Mouse (Mus musculus): Measurements from ENCODE around the gene D130043K22Rik. TPM values are rescaled to one million over a fixed set of nuclear protein-coding genes. Genes with fewer than 3 reads are reported as not detected.

Gene D130043K22Rik
- polyA plus RNA-seq (2017; shearing (Covaris generic)): 0.14 TPM

DNA sequence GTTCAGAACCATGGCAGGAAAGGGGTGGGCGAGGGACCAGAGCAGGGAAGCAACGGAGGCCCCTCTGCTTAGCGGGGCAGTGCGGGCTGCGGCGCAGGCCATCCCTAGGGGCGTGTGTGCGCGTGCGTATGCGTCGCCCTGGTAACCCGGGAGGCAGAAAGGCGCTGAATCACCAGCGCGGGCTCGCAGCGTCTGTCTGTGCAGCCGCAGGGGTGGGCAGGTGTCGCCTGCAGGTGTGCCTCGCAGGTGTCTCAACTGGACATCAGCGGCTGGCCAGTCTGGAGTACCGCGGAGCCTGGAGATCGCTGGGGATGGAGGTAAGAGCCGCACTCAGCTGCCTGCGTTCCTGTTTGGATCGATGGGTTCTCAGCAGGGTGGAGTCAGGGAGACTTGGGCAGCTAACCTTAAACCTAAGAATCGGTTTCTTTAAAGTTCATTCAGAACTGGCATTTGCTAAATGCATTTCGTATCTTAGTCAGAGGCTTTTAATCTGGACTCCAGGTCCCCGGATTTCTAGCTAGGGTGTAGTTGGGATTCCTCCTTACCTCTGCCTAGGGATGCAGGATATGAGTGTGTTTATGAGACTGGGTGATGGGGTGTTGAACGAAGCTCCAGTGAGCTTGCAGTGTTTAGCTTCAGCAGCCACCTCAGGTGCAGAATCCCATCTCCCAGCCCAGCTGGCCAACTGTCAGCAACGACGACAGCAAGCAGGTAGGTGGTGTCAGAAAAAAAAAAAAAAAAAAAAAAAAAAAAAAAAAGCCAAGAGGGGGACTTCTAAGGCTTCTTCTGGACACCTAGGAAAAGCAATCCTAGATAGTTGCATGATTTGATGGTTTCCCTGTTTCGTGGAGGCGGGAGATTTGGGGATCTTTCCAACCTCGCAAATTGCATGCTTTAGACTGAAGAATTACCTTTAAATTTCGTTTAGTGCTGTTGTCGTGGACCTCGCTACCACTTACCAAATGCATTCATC, at the start of gene D130043K22Rik:
TSS of gene D130043K22Rik (plus strand) at position 153 of the 973 bp plus-strand sequence.

DNA sequence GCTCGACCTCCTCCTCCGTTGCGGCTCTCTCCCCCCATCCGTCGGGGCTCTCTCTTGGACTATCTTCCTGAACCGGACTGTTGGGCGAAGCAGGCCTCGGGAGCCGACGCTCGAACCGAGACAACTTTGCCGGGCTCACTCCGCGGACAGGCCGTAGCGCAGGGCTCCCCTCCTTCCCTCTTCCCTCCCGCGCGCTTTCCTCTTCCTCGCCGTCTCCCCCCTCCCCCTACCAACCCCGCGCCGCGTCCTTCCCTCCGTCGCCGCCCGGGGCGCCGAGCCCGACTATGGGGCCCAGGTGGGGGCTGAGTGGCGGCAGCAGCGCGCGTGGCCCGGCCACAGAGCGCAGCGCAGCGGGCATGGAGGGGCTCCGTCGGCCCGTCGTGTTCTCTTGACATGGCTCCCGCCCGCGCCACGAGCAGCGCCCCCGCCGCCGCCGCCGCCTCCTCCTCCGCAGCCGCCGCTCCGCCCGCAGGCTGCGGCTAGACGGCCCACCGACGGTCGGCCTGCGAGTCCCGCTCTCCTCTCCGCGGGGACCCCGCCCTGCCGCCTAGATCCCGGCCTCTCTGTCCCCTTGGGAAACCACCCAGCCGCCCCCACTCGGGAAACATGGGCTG, 43.5 kb upstream of the D130043K22Rik start, which contains the start of gene BC005537:
TSS of gene BC005537 (plus strand) at position 350 of the 614 bp plus-strand sequence.

DNA sequence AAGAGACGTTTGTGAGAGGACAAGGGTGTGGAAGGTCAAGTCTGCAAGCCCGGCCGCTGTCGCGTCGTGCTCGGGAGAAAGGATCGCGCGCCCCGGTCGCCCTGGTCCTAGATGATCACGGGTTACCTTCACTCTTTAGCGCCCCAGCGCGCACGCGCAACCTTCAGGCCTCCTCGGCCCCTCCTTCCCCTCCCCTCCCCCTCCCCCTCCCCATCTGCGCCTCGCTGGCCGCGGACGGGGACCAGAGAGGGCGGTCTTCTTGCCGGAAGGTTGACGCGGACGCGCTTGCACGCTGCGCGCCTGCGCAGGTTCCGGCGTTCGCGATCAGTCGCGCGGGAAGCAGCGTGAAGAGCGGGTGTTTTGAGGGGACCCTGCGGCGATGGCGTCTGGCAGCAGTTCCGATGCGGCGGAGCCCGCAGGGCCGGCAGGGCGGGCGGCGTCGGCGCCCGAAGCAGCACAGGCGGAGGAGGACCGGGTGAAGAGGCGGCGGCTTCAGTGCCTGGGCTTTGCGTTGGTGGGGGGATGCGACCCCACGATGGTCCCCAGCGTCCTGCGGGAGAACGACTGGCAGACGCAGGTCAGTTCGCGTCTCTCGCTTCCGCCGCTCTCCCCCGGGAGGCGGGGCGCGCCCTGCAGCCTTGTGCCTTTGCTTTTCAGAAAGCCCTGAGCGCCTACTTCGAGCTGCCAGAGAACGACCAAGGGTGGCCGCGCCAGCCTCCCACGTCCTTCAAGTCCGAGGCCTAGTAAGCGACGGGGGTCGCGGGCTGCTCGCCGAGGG, 13.4 kb upstream of the D130043K22Rik start, which contains the start of the genes Acot13 and Tdp2:
TSS of gene Acot13 (minus strand) at position 188 of the 778 bp plus-strand sequence.
TSS of gene Tdp2 (plus strand) at position 327 of the 778 bp plus-strand sequence.

DNA sequence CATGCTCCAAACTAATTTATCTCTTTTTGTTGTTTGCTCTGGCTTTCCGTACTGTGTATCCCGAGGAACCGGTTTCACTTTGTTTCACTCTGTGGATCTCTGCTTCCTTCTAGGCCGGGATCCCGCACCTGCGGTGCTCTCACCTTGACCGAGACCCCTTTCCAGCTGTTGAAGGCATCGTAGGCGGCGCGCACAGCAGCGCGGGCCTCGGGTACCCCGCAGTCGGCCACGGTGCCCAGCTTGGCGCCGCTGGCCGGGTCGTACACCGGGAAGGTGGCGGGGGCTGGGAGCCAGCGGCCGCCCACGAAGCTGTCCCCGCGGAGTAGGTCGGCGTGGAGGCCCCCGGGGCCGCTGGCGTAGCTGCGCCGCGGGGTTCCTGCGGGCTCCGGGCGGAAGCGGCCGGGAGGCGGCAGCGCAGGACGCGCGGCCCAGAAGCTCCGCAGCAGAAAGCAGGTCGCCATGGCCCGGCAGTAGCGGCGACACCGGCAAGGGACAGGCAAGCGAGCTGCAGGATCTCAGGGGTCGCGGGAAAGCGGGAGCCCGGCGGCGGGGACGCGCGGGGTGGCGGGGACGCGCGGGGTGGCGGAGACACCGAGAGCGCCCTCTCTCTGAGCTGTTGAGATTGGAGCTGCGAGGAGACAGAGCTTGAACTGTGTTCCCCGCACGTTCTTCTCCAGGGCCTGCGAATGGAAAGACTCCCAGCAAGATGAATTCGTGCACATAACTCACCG, 92.3 kb downstream of the D130043K22Rik start, which contains the start of gene Aldh5a1:
TSS of gene Aldh5a1 (minus strand) at position 554 of the 731 bp plus-strand sequence.

GRCm38 (mm10) chr13:24942512-24943282, 97.8 kb downstream of the D130043K22Rik start, which contains the start of gene Gpld1:
Gene Gpld1, plus strand, starts transcription at chr13:24943152.

Other genes with a start within 250 kb of the D130043K22Rik start
- gene Armh2, start 103.9 kb upstream of the D130043K22Rik start, polyA plus RNA-seq (2017; shearing (Covaris generic)): not detected
- 21.0 TPM for gene Gmnn, start 83.2 kb upstream of the D130043K22Rik start, polyA plus RNA-seq (2017; shearing (Covaris generic))
- gene BC005537, start 43.5 kb upstream of the D130043K22Rik start, polyA plus RNA-seq (2017; shearing (Covaris generic)): 27.4 TPM
- gene Acot13, start 13.6 kb upstream of the D130043K22Rik start, polyA plus RNA-seq (2017; shearing (Covaris generic)): 36.2 TPM
- 132 TPM for gene Tdp2, start 13.5 kb upstream of the D130043K22Rik start, polyA plus RNA-seq (2017; shearing (Covaris generic))
- gene Aldh5a1, start 92.5 kb downstream of the D130043K22Rik start, polyA plus RNA-seq (2017; shearing (Covaris generic)): 1.0 TPM
- gene Gpld1, start 98.0 kb downstream of the D130043K22Rik start, polyA plus RNA-seq (2017; shearing (Covaris generic)): 0.07 TPM
- 46.8 TPM for gene Mrs2, start 175.2 kb downstream of the D130043K22Rik start, polyA plus RNA-seq (2017; shearing (Covaris generic))
- not detected for gene Dcdc2a, start 210.9 kb downstream of the D130043K22Rik start, polyA plus RNA-seq (2017; shearing (Covaris generic))

All from naive thymus-derived CD4-positive, alpha-beta T cell, adult 5 months (primary cell).